Mouse (Mus musculus) intestine, postnatal 0 days (tissue): Measurements from ENCODE around the gene Grasp. TPM values are rescaled to one million over a fixed set of nuclear protein-coding genes. Genes with fewer than 3 reads are reported as not detected.

ENCODE experiments used
- ATAC-seq: fragments of 200-750 bp; cut with Nextera tagmentation; 2 replicates; pipeline ENCODE4 v1.8.0; 2017; ENCODE audit warnings: mild to moderate bottlenecking, moderate TSS enrichment, moderate library complexity
- H3K27ac ChIP-seq: fragments of 300-500 bp; sonication (generic); 2 replicates; pipeline ENCODE4 v1.5.1; 2014; ENCODE audit warnings: mild to moderate bottlenecking, low read depth, low read length, moderate library complexity
- H3K27me3 ChIP-seq: fragments of 300-500 bp; sonication (generic); replicated peaks from 2 replicates; pipeline ENCODE4 v1.6.1; 2014; ENCODE audit warnings: low read length, mixed read lengths; ENCODE audit not compliant: control insufficient read depth, insufficient read depth
- H3K36me3 ChIP-seq: fragments of 300-500 bp; sonication (generic); 2 replicates; pipeline ENCODE4 v1.6.1; 2014; ENCODE audit warnings: mild to moderate bottlenecking, moderate library complexity; ENCODE audit not compliant: control insufficient read depth, insufficient read depth
- H3K4me1 ChIP-seq: fragments of 300-500 bp; sonication (generic); replicated peaks from 2 replicates; pipeline ENCODE4 v1.6.1; 2014; ENCODE audit warnings: antibody characterized with exemption, low read length, mixed read lengths; ENCODE audit not compliant: control insufficient read depth, insufficient read depth
- H3K4me2 ChIP-seq: fragments of 300-500 bp; sonication (generic); replicated peaks from 2 replicates; pipeline ENCODE4 v1.6.1; 2014; ENCODE audit warnings: low read depth, mild to moderate bottlenecking, moderate library complexity
- H3K4me3 ChIP-seq: fragments of 300-500 bp; sonication (generic); 2 replicates; pipeline ENCODE4 v1.5.1; 2014; ENCODE audit warnings: low read depth, low read length
- H3K9ac ChIP-seq: fragments of 300-500 bp; sonication (generic); 2 replicates; pipeline ENCODE4 v1.6.1; 2014; ENCODE audit warnings: mild to moderate bottlenecking, low read depth, low read length
- H3K9me3 ChIP-seq: fragments of 300-500 bp; sonication (generic); 2 replicates; pipeline ENCODE4 v1.6.1; 2016; ENCODE audit warnings: mixed run types; ENCODE audit not compliant: control insufficient read depth
- CTCF ChIP-seq: sonication (generic); IDR thresholded peaks from 2 replicates; pipeline ENCODE4 v1.5.1; 2016; ENCODE audit warnings: low read depth, mild to moderate bottlenecking, control low read depth, antibody characterized with exemption, moderate library complexity
- WGBS: fragments of 180-500 bp; shearing (Covaris S2); extraction: QIAGEN DNeasy Blood & Tissue Kit; methylation state at CpG from one replicate; pipeline ENCODE4 v1.1.7; 2014; 5-methylcytosine and 5-hydroxymethylcytosine counted together
- polyA plus RNA-seq: library from polyadenylated mRNA; unstranded; fragments of >200 nt; fragmentation: Nextera tagmentation; extraction: Ambion mirVana; gene quantifications from 2 replicates; pipeline ENCODE4 v1.2.1, GENCODE M21; 2015

Grasp gene
- polyA plus RNA-seq, 1 experiment from 2014 or later = 2.0 TPM

- peaks cover 3% of the 10 kb centered on the region; the same call in 1 of the 2 replicates for H3K4me1 ChIP-seq
- no peak overlapping the region for H3K27ac ChIP-seq
- H3K4me2 ChIP-seq = peak overlapping the region; percentile 61
- peak; percentile 97 for TF ChIP-seq CTCF
- H3K4me3 ChIP-seq = 0 out of 2 replicates have a peak overlapping the region, but pooled peaks have one; percentile 13
- H3K27me3 ChIP-seq = no peaks in the 10 kb centered on the region
- H3K36me3 ChIP-seq = no peaks in the 10 kb centered on the region
- WGBS = 1% methylated on average over 10 of the region's 10 CpGs
- H3K9me3 ChIP-seq = no peaks in the 10 kb centered on the region
- 0 out of 2 replicates have a peak overlapping the region, but pooled peaks have one; percentile 17 for H3K9ac ChIP-seq
- peak; percentile 56 for ATAC-seq
Observed at GRCm38 (mm10) chr15:101240799-101241204, 16.8 kb downstream of the Grasp start.

GRCm38 (mm10) chr15:101241236-101241635 lies 17.2 kb downstream of the Grasp start:
- 0 out of 2 replicates have a peak overlapping the region, but pooled peaks have one; percentile 17 for H3K9ac ChIP-seq
- WGBS = 40% methylated on average over 9 of the region's 9 CpGs
- no peak for ATAC-seq

GRCm38 (mm10) chr15:101241853-101242252 lies 17.9 kb downstream of the Grasp start:
- no peak for TF ChIP-seq CTCF

More at GRCm38 (mm10) chr15:101241236-101241635, 17.2 kb downstream of the Grasp start:
- Histone ChIP-seq H3K27me3 (no peaks in the 10 kb centered on the region), H3K4me3 (0 out of 2 replicates have a peak overlapping the region, but pooled peaks have one; percentile 13), H3K36me3 (no peaks in the 10 kb centered on the region), H3K9me3 (no peaks in the 10 kb centered on the region), H3K27ac (0 out of 2 replicates have a peak overlapping the region, but pooled peaks have one; percentile 16), H3K4me1 (no peaks in the 10 kb centered on the region; the same call in 1 of the 2 replicates), H3K4me2 (peak overlapping the region; percentile 61)
- no peak for TF ChIP-seq CTCF

GRCm38 (mm10) chr15:101242645-101243044 lies 18.7 kb downstream of the Grasp start:
- H3K36me3 ChIP-seq = no peaks in the 10 kb centered on the region
- H3K4me2 ChIP-seq = no peak overlapping the region
- peak; percentile 31 for ATAC-seq
- H3K9me3 ChIP-seq = no peaks in the 10 kb centered on the region
- H3K27ac ChIP-seq = no peak overlapping the region
- H3K9ac ChIP-seq = no peak overlapping the region
- WGBS = 15% methylated on average over 8 of the region's 8 CpGs
- no peak overlapping the region for H3K4me3 ChIP-seq
- TF ChIP-seq CTCF = peak; percentile 74
- H3K27me3 ChIP-seq = no peaks in the 10 kb centered on the region
- peaks cover 5% of the 10 kb centered on the region; the same call in 1 of the 2 replicates for H3K4me1 ChIP-seq

More at GRCm38 (mm10) chr15:101241853-101242252, 17.9 kb downstream of the Grasp start:
- no peak overlapping the region for H3K27ac ChIP-seq
- no peaks in the 10 kb centered on the region for H3K9me3 ChIP-seq
- no peaks in the 10 kb centered on the region; the same call in 1 of the 2 replicates for H3K4me1 ChIP-seq
- no peak overlapping the region for H3K9ac ChIP-seq
- no peak for ATAC-seq
- no peak overlapping the region for H3K4me3 ChIP-seq
- no peaks in the 10 kb centered on the region for H3K27me3 ChIP-seq
- WGBS = 78% methylated on average over 9 of the region's 9 CpGs
- no peak overlapping the region for H3K4me2 ChIP-seq
- H3K36me3 ChIP-seq = no peaks in the 10 kb centered on the region

- Histone ChIP-seq H3K4me2 (no peak overlapping the region), H3K4me3 (no peak overlapping the region), H3K4me1 (peaks cover 8% of the 10 kb centered on the region; the same call in 1 of the 2 replicates), H3K27me3 (no peaks in the 10 kb centered on the region), H3K27ac (no peak overlapping the region), H3K9me3 (no peaks in the 10 kb centered on the region), H3K36me3 (no peaks in the 10 kb centered on the region), H3K9ac (no peak overlapping the region)
- WGBS = 72% methylated on average over 3 of the region's 3 CpGs
- no peak for TF ChIP-seq CTCF
- ATAC-seq = no peak
Observed at GRCm38 (mm10) chr15:101244012-101244411, 20.0 kb downstream of the Grasp start.

- Histone ChIP-seq H3K9ac (0 out of 2 replicates have a peak overlapping the region, but pooled peaks have one; percentile 38), H3K4me3 (peak overlapping the region; percentile 25), H3K36me3 (no peaks in the 10 kb centered on the region), H3K27me3 (no peaks in the 10 kb centered on the region), H3K4me2 (peak overlapping the region; percentile 58), H3K9me3 (no peaks in the 10 kb centered on the region), H3K27ac (peak overlapping the region; percentile 86), H3K4me1 (0 out of 2 replicates have a peak, but pooled peaks cover 8% of the 10 kb centered on the region)
- WGBS = 1% methylated on average over 54 of the region's 56 CpGs
- ATAC-seq = peak; percentile 97
- peak; percentile 65 for TF ChIP-seq CTCF
Observed at GRCm38 (mm10) chr15:101246231-101247154, 22.5 kb downstream of the Grasp start.
